Mouse (Mus musculus): ENCODE measurements around the gene Btn2a2.

Btn2a2 gene

GRCm38 (mm10) chr13:23488400-23489322 is at the start of gene Btn2a2:
Gene Btn2a2 (minus strand): TSS chr13:23488857.
- peak in 1 of 2 experiments; percentile 52 for DNase-seq (ENCODE audit: low spot score in 2 of 2)

- no peak for DNase-seq (ENCODE audit: low spot score in 2 of 2)
These were observed 49.6 kb upstream of the Btn2a2 start for GRCm38 (mm10) chr13:23538249-23538648.

- DNase-seq (ENCODE audit: low spot score in 2 of 2): no peak
These were observed 48.5 kb upstream of the Btn2a2 start for GRCm38 (mm10) chr13:23537006-23537710.

GRCm38 (mm10) chr13:23536076-23536822 is 47.6 kb upstream of the Btn2a2 start:
- no peak for DNase-seq (ENCODE audit: low spot score in 2 of 2)

GRCm38 (mm10) chr13:23535137-23536075 is 46.7 kb upstream of the Btn2a2 start, which contains the start of gene Hist1h3g:
Gene Hist1h3g (plus strand): TSS chr13:23535422.
- peak; percentile 74 to 81 for DNase-seq (ENCODE audit: low spot score in 2 of 2)

GRCm38 (mm10) chr13:23534368-23535131 is 45.9 kb upstream of the Btn2a2 start:
- DNase-seq (ENCODE audit: low spot score in 2 of 2): no peak

GRCm38 (mm10) chr13:23533560-23534367 is 45.1 kb upstream of the Btn2a2 start, which contains the start of gene Hist1h2af:
Gene Hist1h2af (plus strand): TSS chr13:23533906.
- peak; percentile 31 to 53 for DNase-seq (ENCODE audit: low spot score in 2 of 2)

- no peak for DNase-seq (ENCODE audit: low spot score in 2 of 2)
These were observed 43.8 kb upstream of the Btn2a2 start for GRCm38 (mm10) chr13:23532262-23533075.

GRCm38 (mm10) chr13:23530901-23531875 is 42.5 kb upstream of the Btn2a2 start, which contains the start of gene Hist1h4h:
Gene Hist1h4h (plus strand): TSS chr13:23531050.
- peak; percentile 95 to 96 for DNase-seq (ENCODE audit: low spot score in 2 of 2)

- peak; percentile 79 to 83 for DNase-seq (ENCODE audit: low spot score in 2 of 2)
These were observed 41.7 kb upstream of the Btn2a2 start for GRCm38 (mm10) chr13:23530181-23530900.

- no peak for DNase-seq (ENCODE audit: low spot score in 2 of 2)
These were observed 41.0 kb upstream of the Btn2a2 start for GRCm38 (mm10) chr13:23529480-23530165.

GRCm38 (mm10) chr13:23529005-23529404 is 40.3 kb upstream of the Btn2a2 start:
- no peak for DNase-seq (ENCODE audit: low spot score in 2 of 2)

- DNase-seq (ENCODE audit: low spot score in 2 of 2): peak; percentile 89
These were observed 37.7 kb upstream of the Btn2a2 start for GRCm38 (mm10) chr13:23526312-23526711.

GRCm38 (mm10) chr13:23525901-23526300 is 37.2 kb upstream of the Btn2a2 start:
- no peak for DNase-seq (ENCODE audit: low spot score in 2 of 2)

GRCm38 (mm10) chr13:23524654-23525053 is 36.0 kb upstream of the Btn2a2 start:
- DNase-seq (ENCODE audit: low spot score in 2 of 2): peak; percentile 71 to 80

- DNase-seq (ENCODE audit: low spot score in 2 of 2): no peak
These were observed 35.3 kb upstream of the Btn2a2 start for GRCm38 (mm10) chr13:23523976-23524375.
